Mouse (Mus musculus) kidney, embryonic 14.5 days (tissue): ENCODE measurements around the gene Oser1. TPM values are rescaled to one million over a fixed set of nuclear protein-coding genes. Genes with fewer than 3 reads are reported as not detected.
A peak's percentile ranks its signal among the peaks of the same experiment; 100 is the strongest.

Source experiments
- ATAC-seq: fragments of 200-750 bp; cut with Nextera tagmentation; 2 replicates; pipeline ENCODE4 v1.8.0; 2017; ENCODE audit warnings: moderate number of reproducible peaks, mild to moderate bottlenecking, moderate TSS enrichment, moderate library complexity; ENCODE audit not compliant: low FRiP score, low TSS enrichment
- H3K27ac ChIP-seq: fragments of 300-500 bp; sonication (generic); 2 replicates; pipeline ENCODE4 v1.5.1; 2014; ENCODE audit warnings: low read depth, mild to moderate bottlenecking, low read length, moderate library complexity, mixed read lengths
- H3K27me3 ChIP-seq: fragments of 300-500 bp; sonication (generic); 2 replicates; pipeline ENCODE4 v1.6.1; 2014; ENCODE audit warnings: mild to moderate bottlenecking, low read length; ENCODE audit not compliant: control insufficient read depth, insufficient read depth
- H3K36me3 ChIP-seq: fragments of 300-500 bp; sonication (generic); 2 replicates; pipeline ENCODE4 v1.6.1; 2014; ENCODE audit warnings: low read length, mixed read lengths; ENCODE audit not compliant: control insufficient read depth, insufficient read depth
- H3K4me1 ChIP-seq: fragments of 300-500 bp; sonication (generic); 2 replicates; pipeline ENCODE4 v1.6.1; 2014; ENCODE audit warnings: low read length, mixed read lengths; ENCODE audit not compliant: control insufficient read depth, insufficient read depth
- H3K4me2 ChIP-seq: fragments of 300-500 bp; sonication (generic); replicated peaks from 2 replicates; pipeline ENCODE4 v1.6.1; 2014; ENCODE audit warnings: low read depth, mild to moderate bottlenecking, low read length
- H3K4me3 ChIP-seq: fragments of 300-500 bp; sonication (generic); 2 replicates; pipeline ENCODE4 v1.5.1; 2014; ENCODE audit warnings: mild to moderate bottlenecking, low read length
- H3K9ac ChIP-seq: fragments of 300-500 bp; sonication (generic); 2 replicates; pipeline ENCODE4 v1.6.1; 2014; ENCODE audit warnings: low read depth, mild to moderate bottlenecking, low read length, moderate library complexity
- H3K9me3 ChIP-seq: fragments of 300-500 bp; sonication (generic); 2 replicates; pipeline ENCODE4 v1.6.1; 2016; ENCODE audit warnings: low read length; ENCODE audit not compliant: control insufficient read depth
- WGBS: fragments of 180-500 bp; shearing (Covaris S2); extraction: QIAGEN DNeasy Blood & Tissue Kit; methylation state at CpG from one replicate; pipeline ENCODE4 v1.1.7; 2014; 5-methylcytosine and 5-hydroxymethylcytosine counted together
- polyA plus RNA-seq: library from polyadenylated mRNA; unstranded; fragments of >200 nt; fragmentation: Nextera tagmentation; extraction: Ambion mirVana; gene quantifications from 2 replicates; pipeline ENCODE4 v1.2.1, GENCODE M21; 2014

Gene Oser1
- polyA plus RNA-seq, 1 experiment from 2014 or later: 93.3 TPM

DNA sequence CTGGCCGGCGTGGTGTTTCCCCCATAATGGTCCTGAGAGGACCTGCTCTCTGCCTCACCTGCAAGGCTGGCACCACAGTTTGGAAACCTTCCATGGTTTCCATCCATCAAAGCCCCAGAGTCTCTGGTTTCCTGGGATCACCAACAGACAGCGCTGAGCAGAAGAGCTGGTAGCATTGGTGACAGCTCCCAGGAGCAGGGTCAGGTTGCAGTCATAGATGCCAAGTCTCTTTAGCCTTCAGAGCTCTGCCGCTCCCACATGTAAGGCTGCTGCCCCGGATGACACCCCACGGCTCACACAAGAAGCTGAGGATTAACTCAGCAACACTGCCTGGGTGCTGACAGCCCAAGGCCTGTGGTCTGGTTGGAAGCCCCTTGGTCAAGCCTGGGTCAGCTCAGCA lies 39.4 kb downstream of the Oser1 start:
- no peaks in the 10 kb centered on the region for H3K4me1 ChIP-seq
- no peak overlapping the region for H3K9ac ChIP-seq
- no peak overlapping the region for H3K27ac ChIP-seq
- H3K4me3 ChIP-seq: no peak overlapping the region
- H3K27me3 ChIP-seq: no peaks in the 10 kb centered on the region; the same call in 1 of the 2 replicates
- no peaks in the 10 kb centered on the region for H3K9me3 ChIP-seq
- no peaks in the 10 kb centered on the region for H3K36me3 ChIP-seq
- WGBS: 68% methylated on average over 6 of the region's 6 CpGs
- no peak overlapping the region for H3K4me2 ChIP-seq
- no peak for ATAC-seq

DNA sequence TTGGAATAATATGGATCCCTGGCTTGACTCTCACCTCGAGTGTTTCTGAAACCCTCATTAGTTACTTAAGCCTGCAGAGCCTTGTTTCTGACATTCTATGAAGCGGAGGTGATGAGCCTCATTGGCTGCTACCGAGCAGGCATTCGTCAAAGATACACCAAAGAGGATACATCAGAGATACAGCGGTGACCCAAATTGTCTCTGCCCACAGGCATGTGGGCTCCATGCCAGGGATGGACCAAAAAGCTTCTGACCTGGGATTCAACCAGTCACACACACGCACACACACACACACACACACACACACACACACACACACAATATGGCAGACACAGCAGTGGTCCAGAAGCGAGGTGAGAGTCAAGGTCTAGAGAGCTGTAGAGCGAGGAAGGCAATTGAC lies 43.3 kb downstream of the Oser1 start:
- no peak for ATAC-seq
- Histone ChIP-seq H3K9me3 (no peaks in the 10 kb centered on the region; the same call in 1 of the 2 replicates), H3K4me3 (no peak overlapping the region), H3K27ac (no peak overlapping the region), H3K36me3 (no peaks in the 10 kb centered on the region), H3K27me3 (peaks cover 6% of the 10 kb centered on the region), H3K4me1 (no peaks in the 10 kb centered on the region), H3K9ac (no peak overlapping the region), H3K4me2 (no peak overlapping the region)
- 88% methylated on average over 8 of the region's 8 CpGs for WGBS

DNA sequence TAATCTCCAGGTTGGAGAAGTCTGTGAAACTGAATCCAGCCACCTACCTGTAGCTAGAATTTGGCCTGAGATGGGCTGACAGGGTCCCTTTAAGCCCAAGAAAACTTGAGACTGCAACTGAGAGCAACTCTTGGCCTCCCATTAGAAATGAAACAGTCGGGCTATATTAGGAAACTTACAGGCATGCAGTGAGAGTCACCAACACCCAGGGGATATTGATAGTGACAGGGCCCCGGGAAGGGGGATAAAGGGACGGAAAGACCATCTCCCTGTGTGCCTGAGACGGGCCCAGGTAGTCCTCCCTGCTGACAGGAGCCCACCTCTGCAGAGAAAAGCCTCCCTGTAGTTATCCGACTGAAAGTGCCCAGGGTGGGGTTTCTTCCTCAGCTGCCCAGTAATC lies 45.1 kb downstream of the Oser1 start:
- Histone ChIP-seq H3K36me3 (no peaks in the 10 kb centered on the region; the same call in 1 of the 2 replicates), H3K27ac (no peak overlapping the region), H3K9ac (no peak overlapping the region), H3K27me3 (peaks cover 24% of the 10 kb centered on the region), H3K4me2 (no peak overlapping the region), H3K9me3 (no peaks in the 10 kb centered on the region; the same call in 1 of the 2 replicates), H3K4me3 (no peak overlapping the region), H3K4me1 (no peaks in the 10 kb centered on the region)
- WGBS: 81% methylated on average over 5 of the region's 5 CpGs
- ATAC-seq: no peak

DNA sequence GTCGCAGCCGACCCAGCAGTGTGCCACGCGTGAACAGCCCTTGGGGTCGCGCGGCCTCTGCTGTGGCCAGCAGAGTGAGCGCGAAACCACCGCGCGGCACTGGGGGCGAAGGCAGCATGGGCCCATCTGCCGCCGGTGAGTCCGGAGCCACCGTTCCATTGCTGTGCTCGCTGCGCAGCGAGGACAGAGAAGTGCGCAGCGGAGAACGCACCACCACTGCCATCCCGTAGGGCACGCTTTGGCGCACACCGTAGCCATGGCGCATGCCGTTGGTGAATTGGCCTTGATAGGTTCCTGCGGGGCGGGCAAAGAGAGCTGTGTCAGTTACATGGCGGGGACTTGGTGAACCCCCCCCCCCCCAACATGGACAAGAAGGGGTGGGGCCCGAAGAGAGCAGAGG lies 48.4 kb downstream of the Oser1 start:
- H3K36me3 ChIP-seq: no peaks in the 10 kb centered on the region; the same call in 1 of the 2 replicates
- ATAC-seq: no peak
- H3K4me1 ChIP-seq: no peaks in the 10 kb centered on the region
- H3K4me2 ChIP-seq: no peak overlapping the region
- no peak overlapping the region for H3K27ac ChIP-seq
- 44% methylated on average over 33 of the region's 33 CpGs for WGBS
- peaks cover 25% of the 10 kb centered on the region for H3K27me3 ChIP-seq
- no peak overlapping the region for H3K9ac ChIP-seq
- H3K4me3 ChIP-seq: peak overlapping the region; percentile 16; the same call in 1 of the 2 replicates
- H3K9me3 ChIP-seq: no peaks in the 10 kb centered on the region; the same call in 1 of the 2 replicates

- Histone ChIP-seq H3K4me3 (no peak overlapping the region; the same call in 1 of the 2 replicates), H3K4me1 (no peaks in the 10 kb centered on the region), H3K9me3 (no peaks in the 10 kb centered on the region; the same call in 1 of the 2 replicates), H3K27me3 (peaks cover 25% of the 10 kb centered on the region), H3K27ac (no peak overlapping the region), H3K36me3 (no peaks in the 10 kb centered on the region; the same call in 1 of the 2 replicates), H3K9ac (no peak overlapping the region), H3K4me2 (0 out of 2 replicates have a peak overlapping the region, but pooled peaks have one; percentile 10)
- no peak for ATAC-seq
- 44% methylated on average over 35 of the region's 35 CpGs for WGBS
Measured at GRCm38 (mm10) chr2:163375468-163375867, 49.0 kb downstream of the Oser1 start.

- Histone ChIP-seq H3K36me3 (no peaks in the 10 kb centered on the region; the same call in 1 of the 2 replicates), H3K9ac (no peak overlapping the region), H3K9me3 (no peaks in the 10 kb centered on the region; the same call in 1 of the 2 replicates), H3K4me3 (no peak overlapping the region), H3K27ac (no peak overlapping the region), H3K4me1 (no peaks in the 10 kb centered on the region), H3K4me2 (no peak overlapping the region), H3K27me3 (peaks cover 25% of the 10 kb centered on the region)
- no peak for ATAC-seq
- 87% methylated on average over 1 of the region's 1 CpGs for WGBS
Measured at GRCm38 (mm10) chr2:163372627-163373026, 51.9 kb downstream of the Oser1 start.

GRCm38 (mm10) chr2:163370175-163370574 lies 54.3 kb downstream of the Oser1 start:
- Histone ChIP-seq H3K4me2 (no peak overlapping the region), H3K9ac (no peak overlapping the region), H3K4me1 (no peaks in the 10 kb centered on the region), H3K4me3 (no peak overlapping the region), H3K27me3 (peaks cover 8% of the 10 kb centered on the region), H3K9me3 (no peaks in the 10 kb centered on the region), H3K36me3 (no peaks in the 10 kb centered on the region; the same call in 1 of the 2 replicates), H3K27ac (0 out of 2 replicates have a peak overlapping the region, but pooled peaks have one; percentile 14)
- ATAC-seq: no peak
- 22% methylated on average over 4 of the region's 4 CpGs for WGBS

- WGBS: 63% methylated on average over 18 of the region's 18 CpGs
- no peak; the same call in 1 of the 2 replicates for ATAC-seq
- Histone ChIP-seq H3K9me3 (no peaks in the 10 kb centered on the region), H3K36me3 (no peaks in the 10 kb centered on the region), H3K4me3 (no peak overlapping the region), H3K27me3 (no peaks in the 10 kb centered on the region), H3K4me1 (no peaks in the 10 kb centered on the region), H3K9ac (no peak overlapping the region), H3K27ac (peak overlapping the region; percentile 62), H3K4me2 (no peak overlapping the region)
Measured at GRCm38 (mm10) chr2:163364785-163365541, 59.5 kb downstream of the Oser1 start.
